Mouse (Mus musculus): ENCODE data around the gene Crybg3.

GRCm38 (mm10) chr16:59570807-59571206 lies 30.0 kb downstream of the Crybg3 start:
- TF ChIP-seq CTCF (IDR thresholded peaks at IDR 0.05; ENCODE audit: borderline replicate concordance, insufficient read depth, low read length) (no peak), POLR2A (IDR thresholded peaks at IDR 0.05; ENCODE audit: low read depth, low read length) (no peak)
